Mouse (Mus musculus) heart, adult 8-10 months (tissue): ENCODE results near the gene Saxo2. TPM values are rescaled to one million over a fixed set of nuclear protein-coding genes. Genes with fewer than 3 reads are reported as not detected.
A peak's percentile ranks its signal among the peaks of the same experiment; 100 is the strongest.

Experiments used
- DNase-seq: peaks from one replicate; pipeline ENCODE4 v3.0.0; 2022; ENCODE audit warnings: low spot score
- total RNA-seq, 4 experiments: library from RNA; stranded (reverse); gene quantifications; 2 replicates each; pipeline ENCODE4 v1.2.4; 2022

The Saxo2 gene
- 1 to 10 TPM; 1.1 to 3.1 (median 2.1) TPM for total RNA-seq

- DNase-seq = peak; percentile 90
These were observed at the start of gene Saxo2, which contains the start of gene Efl1 for GRCm38 (mm10) chr7:82648353-82649080. Gene Saxo2, minus strand, starts transcription at chr7:82648528. Gene Efl1, plus strand, starts transcription at chr7:82648614.

GRCm38 (mm10) chr7:82697668-82698067 is 49.3 kb upstream of the Saxo2 start:
- DNase-seq = no peak

GRCm38 (mm10) chr7:82691021-82691738 is 42.9 kb upstream of the Saxo2 start:
- DNase-seq = no peak

DNA sequence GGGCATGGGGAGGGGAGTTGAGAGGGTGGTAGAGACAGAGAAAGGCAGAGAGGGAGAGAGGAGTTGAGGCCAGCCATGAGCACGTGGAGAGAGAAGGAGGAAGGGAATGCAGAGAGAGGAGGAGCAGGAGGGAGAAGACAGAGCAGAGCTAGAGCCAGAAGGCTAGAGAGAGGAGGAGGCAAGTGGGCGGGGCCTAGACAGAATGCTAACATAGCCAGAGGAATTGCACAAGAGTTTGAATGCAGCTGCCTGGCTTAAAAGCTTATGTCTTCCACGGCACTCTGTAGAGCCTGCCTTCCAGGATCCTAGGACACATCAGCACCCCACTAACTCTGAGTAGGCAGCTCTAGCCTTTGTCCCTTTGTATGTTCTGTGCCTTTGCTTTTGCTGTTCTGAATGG is 40.4 kb upstream of the Saxo2 start:
- DNase-seq = peak; percentile 15

DNA sequence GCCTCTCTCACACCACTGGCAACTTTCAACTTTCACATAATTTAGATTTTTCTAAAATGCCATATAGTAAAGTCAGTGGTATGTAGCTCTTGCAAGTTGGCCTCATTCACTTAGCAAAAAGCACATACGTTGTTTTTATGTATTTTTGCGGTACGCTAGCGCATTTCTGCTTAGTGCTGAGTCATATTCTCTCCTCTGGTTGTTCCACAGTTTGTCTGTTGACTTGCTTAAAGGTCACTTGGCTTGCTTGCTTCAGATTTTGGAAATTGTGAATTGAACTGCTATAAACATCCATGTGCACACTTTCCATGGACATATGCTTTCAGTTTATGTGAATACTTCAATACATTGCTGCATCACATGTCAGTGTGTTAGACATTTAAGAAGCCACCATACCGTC is 31.6 kb upstream of the Saxo2 start:
- DNase-seq = no peak

GRCm38 (mm10) chr7:82676834-82677233 is 28.5 kb upstream of the Saxo2 start:
- DNase-seq = no peak

- no peak for DNase-seq
These were observed 27.7 kb upstream of the Saxo2 start for GRCm38 (mm10) chr7:82676001-82676400.

GRCm38 (mm10) chr7:82664604-82665003 is 16.3 kb upstream of the Saxo2 start:
- DNase-seq = no peak

DNA sequence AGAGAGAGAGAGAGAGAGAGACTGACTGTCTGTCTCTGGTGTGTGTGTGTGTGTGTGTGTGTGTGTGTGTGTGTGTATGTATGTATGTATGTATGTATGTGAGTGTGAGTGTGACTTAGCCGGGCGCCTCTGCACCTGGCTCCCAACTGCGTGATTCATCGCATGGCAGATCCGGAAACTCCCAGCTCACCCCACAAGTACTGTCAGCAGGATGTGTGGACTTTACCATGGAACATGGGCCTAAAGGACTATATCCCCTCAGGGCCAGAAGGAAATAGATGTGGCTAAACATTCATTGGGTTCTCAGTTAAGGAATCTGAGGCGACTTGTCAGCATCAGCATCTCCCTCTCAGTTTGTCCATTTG is 735 bp upstream of the Saxo2 start:
- DNase-seq = no peak

- DNase-seq = no peak
These were observed 419 bp downstream of the Saxo2 start for GRCm38 (mm10) chr7:82647909-82648308.

DNA sequence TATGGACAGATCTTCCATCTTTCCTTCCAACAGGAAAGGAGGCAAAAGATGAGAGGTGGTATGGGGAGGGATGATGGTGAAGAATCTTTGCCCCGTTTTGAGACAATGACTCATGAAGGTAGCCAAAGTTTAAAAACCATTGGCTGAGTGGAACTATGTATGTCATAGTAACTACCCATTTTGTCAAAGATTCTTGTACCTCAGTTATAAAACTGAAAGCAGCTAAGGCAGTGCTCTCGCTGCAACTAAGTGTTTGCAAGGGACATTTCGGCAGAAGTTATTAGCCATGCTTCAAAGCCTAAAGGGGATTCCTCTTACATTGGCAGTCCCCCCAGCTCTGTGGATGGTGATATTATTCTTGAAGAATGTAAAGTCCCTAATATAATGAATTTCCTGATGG is 1.1 kb downstream of the Saxo2 start:
- DNase-seq = no peak

DNA sequence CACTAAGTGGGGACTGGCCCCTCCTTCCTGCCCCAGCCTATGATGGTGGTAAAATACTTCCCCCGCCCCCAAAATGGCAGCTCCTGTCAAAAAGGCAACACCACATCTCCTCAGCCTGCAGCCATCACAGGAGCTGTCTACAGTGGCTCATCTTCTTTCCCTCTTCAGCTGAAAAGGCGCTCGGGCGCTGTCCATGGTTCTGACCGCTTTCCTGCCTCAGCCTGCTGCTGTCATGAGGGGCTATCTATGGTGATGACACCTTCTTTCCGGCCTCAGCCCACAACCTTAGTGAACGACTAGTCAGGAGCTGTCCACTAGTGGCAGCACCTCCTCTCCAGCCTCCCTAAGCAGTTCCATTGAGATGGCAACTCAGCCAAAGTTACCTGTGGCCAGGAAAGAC is 23.0 kb downstream of the Saxo2 start:
- no peak for DNase-seq

- no peak for DNase-seq
These were observed 38.7 kb downstream of the Saxo2 start for GRCm38 (mm10) chr7:82609629-82610028.

GRCm38 (mm10) chr7:82605425-82605824 is 42.9 kb downstream of the Saxo2 start:
- no peak for DNase-seq

DNA sequence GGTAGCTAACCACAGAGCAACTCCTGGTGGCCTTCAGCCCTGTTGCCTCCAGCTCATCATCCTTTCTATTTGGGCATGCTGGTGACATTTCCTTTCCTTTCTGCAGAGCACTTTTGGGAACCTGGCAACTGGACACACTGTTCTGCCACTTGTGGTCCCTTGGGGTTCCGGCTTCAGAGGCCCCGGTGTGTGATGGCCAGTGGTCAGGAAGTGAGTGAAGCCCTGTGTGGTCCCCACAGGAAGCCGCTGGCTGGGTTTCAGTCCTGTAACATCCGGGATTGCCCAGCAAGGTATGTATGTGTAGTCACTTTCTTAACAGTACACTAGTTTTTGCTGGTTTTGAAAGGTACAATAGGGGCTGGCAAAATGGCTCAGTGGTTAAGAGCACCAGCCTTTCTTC is 46.3 kb downstream of the Saxo2 start:
- DNase-seq = no peak

DNA sequence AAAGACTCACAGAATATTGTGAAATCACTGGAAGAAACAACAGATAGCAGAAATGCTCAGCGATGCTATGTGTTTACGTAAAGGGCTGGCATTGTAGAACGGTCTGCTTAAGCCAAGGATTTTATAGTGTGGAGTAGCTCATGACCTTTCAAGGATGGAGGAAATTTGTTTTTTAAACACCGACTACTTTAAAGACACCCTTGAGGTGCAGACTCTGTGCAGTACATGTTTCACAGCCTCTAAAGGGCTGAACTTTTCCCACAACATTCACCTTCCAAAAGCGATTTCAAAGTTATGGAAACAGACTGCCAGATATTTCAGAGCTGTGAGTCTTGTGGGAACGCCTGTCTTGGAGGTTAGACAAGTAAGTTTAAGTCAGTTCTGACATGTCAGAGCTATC is 57.4 kb downstream of the Saxo2 start:
- DNase-seq = no peak

Other genes starting within 250 kb of the Saxo2 start
- 10 to 100 TPM in 2 of 4 experiments, 1 to 10 TPM in 2; 8.6 to 10.4 (median 9.7) TPM for gene Efl1, start 86 bp upstream of the Saxo2 start, total RNA-seq
- 1 to 10 TPM; 1.1 to 1.3 (median 1.3) TPM for gene Mex3b, start 218.8 kb upstream of the Saxo2 start, total RNA-seq